Mouse (Mus musculus) limb, embryonic 14.5 days (tissue): ENCODE measurements around the gene Rcc2. TPM values are rescaled to one million over a fixed set of nuclear protein-coding genes. Genes with fewer than 3 reads are reported as not detected.

ENCODE experiments used
- ATAC-seq: fragments of 200-750 bp; cut with Nextera tagmentation; 2 replicates; pipeline ENCODE4 v1.8.0; 2017; ENCODE audit warnings: low read depth, moderate number of reproducible peaks, moderate TSS enrichment; ENCODE audit not compliant: low FRiP score
- DNase-seq: peaks from one replicate; pipeline ENCODE4 v3.0.0-alpha.2; 2015; ENCODE audit warnings: low spot score
- H3K27ac ChIP-seq: fragments of 300-500 bp; sonication (generic); replicated peaks from 2 replicates; pipeline ENCODE4 v1.5.1; 2014; ENCODE audit warnings: low read depth, mild to moderate bottlenecking, low read length, moderate library complexity, mixed read lengths
- H3K27me3 ChIP-seq: fragments of 300-500 bp; sonication (generic); 2 replicates; pipeline ENCODE4 v1.6.1; 2014; ENCODE audit warnings: low read length, mixed read lengths; ENCODE audit not compliant: control insufficient read depth, insufficient read depth
- H3K36me3 ChIP-seq: fragments of 300-500 bp; sonication (generic); 2 replicates; pipeline ENCODE4 v1.6.1; 2014; ENCODE audit warnings: mild to moderate bottlenecking, low read length, moderate library complexity, mixed read lengths; ENCODE audit not compliant: control insufficient read depth, insufficient read depth
- H3K4me1 ChIP-seq: fragments of 300-500 bp; sonication (generic); 2 replicates; pipeline ENCODE4 v1.6.1; 2014; ENCODE audit warnings: antibody characterized with exemption, low read length, mixed read lengths; ENCODE audit not compliant: control insufficient read depth, insufficient read depth
- H3K4me2 ChIP-seq: fragments of 300-500 bp; sonication (generic); replicated peaks from 2 replicates; pipeline ENCODE4 v1.6.1; 2014; ENCODE audit warnings: low read depth, mild to moderate bottlenecking, low read length, moderate library complexity; ENCODE audit not compliant: severe bottlenecking
- H3K4me3 ChIP-seq: fragments of 300-500 bp; sonication (generic); replicated peaks from 2 replicates; pipeline ENCODE4 v1.5.1; 2014; ENCODE audit warnings: low read length
- H3K9ac ChIP-seq: fragments of 300-500 bp; sonication (generic); 2 replicates; pipeline ENCODE4 v1.6.1; 2014; ENCODE audit warnings: mild to moderate bottlenecking, low read depth, low read length, moderate library complexity; ENCODE audit not compliant: severe bottlenecking
- H3K9me3 ChIP-seq: fragments of 300-500 bp; sonication (generic); 2 replicates; pipeline ENCODE4 v1.6.1; 2016; ENCODE audit warnings: low read length; ENCODE audit not compliant: control insufficient read depth
- POLR2A ChIP-seq: fragments of 200-500 bp; IDR thresholded peaks from 2 replicates; pipeline ENCODE4 v1.8.0; 2012; ENCODE audit warnings: inconsistent platforms, mild to moderate bottlenecking, moderate library complexity, borderline replicate concordance; ENCODE audit not compliant: insufficient read depth, insufficient read length; ENCODE audit errors: extremely low read depth
- WGBS: fragments of 180-500 bp; shearing (Covaris S2); extraction: QIAGEN DNeasy Blood & Tissue Kit; methylation state at CpG from one replicate; pipeline ENCODE4 v1.1.7; 2014; 5-methylcytosine and 5-hydroxymethylcytosine counted together
- polyA plus RNA-seq, 2 experiments: library from polyadenylated mRNA; depleted of rRNA in 1 of 2; stranded (reverse) in 1 of 2; unstranded in 1 of 2; fragments of >200 nt; fragmentation: Nextera tagmentation in 1 of 2; extraction: Ambion mirVana in 1 of 2; gene quantifications; 2 replicates each; pipeline versions ENCODE4 v1.2.1 to v1.2.3; 2012 to 2014

The Rcc2 gene
- polyA plus RNA-seq, 2 experiments = 47.8 to 119 TPM

DNA sequence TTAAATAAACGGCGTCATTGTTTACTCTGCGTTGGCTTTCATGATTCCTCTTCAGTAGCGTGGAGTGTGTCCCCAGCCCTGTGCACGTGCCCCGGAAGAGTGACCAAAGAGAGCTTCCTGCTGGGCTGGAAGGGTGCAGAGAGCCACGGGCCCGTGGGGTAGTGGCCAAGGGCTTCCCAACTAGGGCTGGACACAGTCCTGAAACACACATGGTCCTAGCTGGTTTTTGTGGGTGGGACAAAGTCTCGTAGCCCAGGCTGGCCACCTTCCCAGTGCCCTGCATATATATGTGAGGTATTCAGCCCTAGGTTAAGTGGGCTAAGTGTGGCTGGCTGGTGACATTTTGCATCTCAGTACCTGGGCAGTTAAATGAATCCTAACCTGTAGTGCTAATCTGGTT is 22.9 kb downstream of the Rcc2 start:
- H3K4me1 ChIP-seq = no peaks in the 10 kb centered on the region; the same call in 1 of the 2 replicates
- no peak overlapping the region for H3K4me2 ChIP-seq
- WGBS = 82% methylated on average over 9 of the region's 9 CpGs
- H3K36me3 ChIP-seq = peaks cover 72% of the 10 kb centered on the region
- H3K27ac ChIP-seq = no peak overlapping the region
- H3K9ac ChIP-seq = no peak overlapping the region
- TF ChIP-seq POLR2A = no peak
- no peak for ATAC-seq
- DNase-seq = no peak
- no peaks in the 10 kb centered on the region for H3K9me3 ChIP-seq
- H3K4me3 ChIP-seq = no peak overlapping the region
- no peaks in the 10 kb centered on the region for H3K27me3 ChIP-seq

DNA sequence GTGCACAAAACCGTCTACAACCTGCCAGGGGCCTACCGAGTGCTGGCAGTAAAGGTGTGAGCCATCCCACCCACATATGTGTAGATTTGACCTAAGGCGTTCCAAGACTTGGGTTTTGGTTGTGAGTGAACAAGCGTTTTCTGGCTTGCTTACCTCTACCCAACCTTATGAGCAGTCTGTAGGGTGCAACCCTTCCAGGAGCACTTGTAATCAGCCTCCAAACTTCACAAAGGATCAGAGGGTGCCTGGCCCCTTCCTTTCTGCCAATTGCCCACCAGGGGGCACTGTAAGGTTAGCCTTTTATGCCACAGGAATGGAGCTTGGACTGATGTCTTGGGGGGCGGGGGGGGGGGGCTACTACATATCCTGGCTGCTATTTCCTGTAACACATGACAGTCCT is 23.5 kb downstream of the Rcc2 start:
- Histone ChIP-seq H3K9me3 (no peaks in the 10 kb centered on the region), H3K36me3 (peaks cover 66% of the 10 kb centered on the region), H3K4me3 (no peak overlapping the region), H3K4me2 (no peak overlapping the region), H3K9ac (no peak overlapping the region), H3K4me1 (no peaks in the 10 kb centered on the region; the same call in 1 of the 2 replicates), H3K27ac (no peak overlapping the region), H3K27me3 (no peaks in the 10 kb centered on the region)
- TF ChIP-seq POLR2A = no peak
- DNase-seq (peak; percentile 78), ATAC-seq (peak; percentile 46; the same call in 1 of the 2 replicates)
- 34% methylated on average over 5 of the region's 5 CpGs for WGBS

- peaks cover 57% of the 10 kb centered on the region for H3K36me3 ChIP-seq
- WGBS = 61% methylated on average over 6 of the region's 6 CpGs
These were observed 24.4 kb downstream of the Rcc2 start for GRCm38 (mm10) chr4:140724739-140725138.

DNA sequence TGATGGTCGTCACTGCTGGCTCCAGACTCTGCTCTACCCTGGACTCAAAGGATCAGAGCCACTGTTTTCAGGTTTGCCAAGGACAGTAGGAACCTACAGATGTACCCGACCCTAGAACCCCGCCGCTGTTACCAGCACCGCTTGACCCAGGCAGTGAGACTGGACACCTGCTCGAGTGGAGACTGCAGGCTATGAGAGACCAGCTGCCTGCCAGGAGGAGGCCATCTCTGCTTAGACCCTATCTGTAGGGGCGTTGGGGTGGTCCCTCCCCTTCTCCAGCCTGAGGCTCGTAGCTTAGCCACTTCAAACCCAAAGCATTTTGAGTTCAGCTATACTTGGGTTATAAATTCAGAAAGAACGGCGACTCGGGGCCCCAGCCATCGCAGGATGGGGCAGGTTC is 26.6 kb downstream of the Rcc2 start:
- no peak overlapping the region for H3K4me3 ChIP-seq
- H3K27me3 ChIP-seq = no peaks in the 10 kb centered on the region
- H3K4me1 ChIP-seq = no peaks in the 10 kb centered on the region; the same call in 1 of the 2 replicates
- peaks cover 36% of the 10 kb centered on the region for H3K36me3 ChIP-seq
- H3K4me2 ChIP-seq = no peak overlapping the region
- DNase-seq = no peak
- ATAC-seq = no peak
- no peaks in the 10 kb centered on the region for H3K9me3 ChIP-seq
- WGBS = 82% methylated on average over 12 of the region's 12 CpGs
- TF ChIP-seq POLR2A = no peak
- H3K27ac ChIP-seq = no peak overlapping the region
- no peak overlapping the region for H3K9ac ChIP-seq

More at GRCm38 (mm10) chr4:140724739-140725138, 24.4 kb downstream of the Rcc2 start:
- H3K27ac ChIP-seq = no peak overlapping the region
- no peaks in the 10 kb centered on the region for H3K9me3 ChIP-seq
- no peaks in the 10 kb centered on the region; the same call in 1 of the 2 replicates for H3K4me1 ChIP-seq
- no peak for TF ChIP-seq POLR2A
- ATAC-seq (no peak), DNase-seq (peak; percentile 11)
- H3K9ac ChIP-seq = no peak overlapping the region
- H3K27me3 ChIP-seq = no peaks in the 10 kb centered on the region
- H3K4me3 ChIP-seq = no peak overlapping the region
- H3K4me2 ChIP-seq = no peak overlapping the region

GRCm38 (mm10) chr4:140731654-140732053 is 31.3 kb downstream of the Rcc2 start:
- Histone ChIP-seq H3K27me3 (no peaks in the 10 kb centered on the region), H3K4me1 (no peaks in the 10 kb centered on the region), H3K9ac (no peak overlapping the region), H3K4me3 (no peak overlapping the region), H3K36me3 (no peaks in the 10 kb centered on the region), H3K4me2 (no peak overlapping the region), H3K27ac (no peak overlapping the region), H3K9me3 (no peaks in the 10 kb centered on the region)
- DNase-seq (no peak), ATAC-seq (no peak)
- 74% methylated on average over 4 of the region's 4 CpGs for whole genome bisulfite sequencing
- no peak for TF ChIP-seq POLR2A

DNA sequence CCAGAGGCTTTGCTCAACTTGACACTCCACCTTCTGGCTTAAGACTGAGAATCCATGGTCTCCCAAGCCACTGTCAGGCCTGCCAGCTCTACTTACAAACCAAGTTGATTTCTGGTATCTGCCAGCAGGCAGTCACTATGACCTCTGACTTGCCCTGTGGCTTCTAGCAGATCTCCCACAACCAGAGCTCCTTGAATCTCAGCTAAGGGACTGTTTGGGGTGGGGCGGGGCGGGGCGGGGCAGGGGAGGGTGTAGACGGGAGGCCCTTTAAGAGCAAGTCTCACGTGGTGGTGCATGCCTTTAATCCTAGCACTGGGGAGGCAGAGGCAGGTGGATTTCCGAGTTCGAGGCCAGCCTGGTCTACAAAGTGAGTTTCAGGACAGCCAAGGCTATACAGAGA is 32.5 kb downstream of the Rcc2 start:
- no peak overlapping the region for H3K27ac ChIP-seq
- 62% methylated on average over 7 of the region's 7 CpGs for WGBS

More for the DNA sequence above, 32.5 kb downstream of the Rcc2 start:
- Histone ChIP-seq H3K9me3 (no peaks in the 10 kb centered on the region), H3K4me1 (no peaks in the 10 kb centered on the region), H3K4me3 (no peak overlapping the region), H3K9ac (no peak overlapping the region), H3K4me2 (no peak overlapping the region), H3K27me3 (no peaks in the 10 kb centered on the region), H3K36me3 (no peaks in the 10 kb centered on the region)
- DNase-seq = no peak
- TF ChIP-seq POLR2A = no peak
- no peak for ATAC-seq
